Mouse (Mus musculus) spleen, adult 2 months (tissue): ENCODE measurements at regions not wholly inside any gene's neighbourhood (a gene's known extent, or its start where the extent isn't known, plus 50 kb on each side); places are given as distances from the start of the nearest gene placed in this dataset.

Source experiments
- CTCF ChIP-seq: fragments of 200-500 bp; IDR thresholded peaks from 2 replicates; pipeline ENCODE4 v1.5.1; 2011; ENCODE audit warnings: mild to moderate bottlenecking, inconsistent platforms; ENCODE audit not compliant: insufficient read depth, insufficient read length, insufficient replicate concordance; ENCODE audit errors: extremely low read depth
- POLR2A ChIP-seq: fragments of 200-500 bp; IDR thresholded peaks from 2 replicates; pipeline ENCODE4 v1.6.1; 2011; ENCODE audit warnings: low read depth, low read length, inconsistent platforms

- no peak for TF ChIP-seq CTCF
- no peak for TF ChIP-seq POLR2A
These were observed 372.1 kb upstream of the Actbl2 start for GRCm38 (mm10) chr13:110882661-110883172.
